Mouse (Mus musculus) C2C12 (cell line): ENCODE data around the gene Wdfy4. TPM values are rescaled to one million over a fixed set of nuclear protein-coding genes. Genes with fewer than 3 reads are reported as not detected.

Source experiments
- H3K27me3 ChIP-seq: one replicate; pipeline ENCODE4 v1.6.1; 2011; ENCODE audit not compliant: control insufficient read depth, insufficient read depth, insufficient read length
- H3K36me3 ChIP-seq: one replicate; pipeline ENCODE4 v1.6.1; 2011; ENCODE audit not compliant: control insufficient read depth, insufficient read depth
- H3K4me3 ChIP-seq: one replicate; pipeline ENCODE4 v1.5.1; 2011; ENCODE audit warnings: mild to moderate bottlenecking, control low read depth; ENCODE audit not compliant: poor library complexity, insufficient read depth, severe bottlenecking
- H3K79me2 ChIP-seq: one replicate; pipeline ENCODE4 v1.6.1; 2011; ENCODE audit not compliant: control insufficient read depth, insufficient read depth
- H3K79me3 ChIP-seq: one replicate; pipeline ENCODE4 v1.6.1; 2011; ENCODE audit warnings: low read depth, control low read depth
- H3ac ChIP-seq: one replicate; pipeline ENCODE3; 2011; ENCODE audit warnings: low read depth; ENCODE audit not compliant: control insufficient read depth, insufficient read length
- CEBPB ChIP-seq: IDR thresholded peaks from one replicate; pipeline ENCODE4 v1.6.1; 2011; ENCODE audit warnings: low read depth, mild to moderate bottlenecking, control low read depth, moderate library complexity
- CTCF ChIP-seq: IDR thresholded peaks from one replicate; pipeline ENCODE4 v1.5.1; 2011; ENCODE audit not compliant: control insufficient read depth, insufficient read depth, insufficient read length
- FOSL1 ChIP-seq: IDR thresholded peaks from one replicate; pipeline ENCODE4 v1.8.0; 2011; ENCODE audit warnings: mild to moderate bottlenecking, low read length; ENCODE audit not compliant: poor library complexity, insufficient read depth, severe bottlenecking
- MAX ChIP-seq: IDR thresholded peaks from one replicate; pipeline ENCODE4 v1.6.1; 2011; ENCODE audit warnings: mild to moderate bottlenecking, control low read depth
- MYOD1 ChIP-seq: IDR thresholded peaks from one replicate; pipeline ENCODE4 v1.6.1; 2011; ENCODE audit warnings: low read depth; ENCODE audit not compliant: control insufficient read depth, insufficient read length
- MYOG ChIP-seq: IDR thresholded peaks from one replicate; pipeline ENCODE4 v1.6.1; 2011; ENCODE audit not compliant: control insufficient read depth, insufficient read length; ENCODE audit errors: extremely low read depth
- USF1 ChIP-seq: IDR thresholded peaks from one replicate; pipeline ENCODE4 v1.6.1; 2011; ENCODE audit warnings: low read depth, mild to moderate bottlenecking, control low read depth, moderate library complexity
- long read RNA-seq, 2 experiments: library from polyadenylated mRNA; unstranded; transcript quantifications; one replicate each; pipeline ENCODE4 v2.0.0; 2019 to 2020
- polyA plus RNA-seq: library from polyadenylated mRNA; unstranded; fragments of >200 nt; fragmentation: generic; extraction: Trizol; gene quantifications from one replicate; pipeline ENCODE4 v1.2.1, GENCODE M21; 2012; ENCODE audit warnings: missing spikeins

Gene Wdfy4
- polyA plus RNA-seq, result 0.01 TPM
- long read RNA-seq, experiment 1, result 0 reads
- long read RNA-seq, experiment 2, result 0 reads

DNA sequence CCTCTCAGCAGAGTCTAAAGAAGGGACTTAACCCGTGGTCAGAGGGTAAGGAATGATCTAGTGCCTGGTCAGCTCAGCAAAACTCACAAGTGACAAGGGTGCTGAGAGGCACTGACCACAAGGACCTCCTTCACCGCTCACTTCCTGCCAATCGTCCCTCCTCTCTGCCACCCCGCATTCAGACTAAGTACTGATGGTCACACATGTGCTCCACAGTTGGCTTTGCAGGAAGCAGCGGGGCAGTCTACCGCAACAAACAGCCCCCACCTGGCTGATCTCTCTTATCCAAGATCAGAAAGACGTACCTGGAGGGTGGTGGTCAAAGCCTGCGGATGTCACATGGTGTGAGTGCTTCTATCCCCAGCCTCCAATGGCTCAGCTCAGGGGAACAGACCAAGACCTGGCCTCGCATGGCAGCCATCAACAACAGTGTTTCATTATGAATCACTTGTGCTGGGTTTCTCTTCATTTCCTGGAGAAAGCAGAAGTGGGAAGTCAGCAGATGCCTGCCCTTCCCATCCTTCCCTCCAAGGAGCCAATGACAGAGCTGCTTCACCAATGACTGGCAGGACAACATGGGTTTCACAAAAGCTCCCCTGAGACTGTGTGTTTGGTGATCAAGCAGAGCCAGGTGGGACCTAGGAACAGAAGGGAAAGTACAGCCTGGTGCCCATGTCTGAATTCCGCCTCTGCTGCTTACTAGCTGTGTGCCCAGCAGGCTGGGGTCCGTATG, at the start of gene Wdfy4:
Gene Wdfy4, minus strand, starts transcription at position 441 of the 733 bp plus-strand sequence.
- H3K36me3 ChIP-seq, result no peaks in the 10 kb centered on the region
- no peak within 1 kb of the TSS for H3K4me3 ChIP-seq
- H3K79me3 ChIP-seq, result no peaks in the 10 kb centered on the region
- peaks cover 36% of the 10 kb centered on the region for H3K27me3 ChIP-seq
- no peaks in the 10 kb centered on the region for H3K79me2 ChIP-seq
- TF ChIP-seq MYOG (no peak), MAX (no peak), USF1 (no peak), MYOD1 (no peak), CTCF (no peak), CEBPB (no peak), FOSL1 (no peak)
- H3ac ChIP-seq, result no peak within 1 kb of the TSS

DNA sequence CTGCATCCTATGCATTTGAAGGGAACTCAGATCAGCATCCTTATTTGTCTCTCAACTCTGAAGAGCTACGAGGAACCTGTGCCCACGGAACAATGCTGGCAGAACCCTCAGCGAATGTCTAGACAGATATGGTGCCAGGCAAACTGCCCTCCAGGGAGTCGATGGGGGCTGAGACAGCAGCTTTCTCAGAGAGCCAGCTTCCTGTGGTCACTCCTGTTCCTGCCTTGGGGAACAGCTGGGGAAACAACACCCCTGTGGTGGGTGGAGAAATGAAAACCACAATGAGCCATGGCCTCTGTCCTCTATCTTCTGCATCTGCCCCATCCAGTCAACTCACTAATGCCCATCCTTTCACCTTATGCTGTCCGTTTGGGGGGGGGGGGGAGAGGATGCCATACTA, 46.7 kb upstream of the Wdfy4 start:
- Histone ChIP-seq H3K79me2 (peaks cover 9% of the 10 kb centered on the region), H3K4me3 (no peak overlapping the region), H3K27me3 (no peaks in the 10 kb centered on the region), H3K79me3 (no peaks in the 10 kb centered on the region), H3K36me3 (no peaks in the 10 kb centered on the region), H3ac (no peak overlapping the region)
- TF ChIP-seq MAX (peak; percentile 51), FOSL1 (no peak), CTCF (no peak), MYOD1 (peak; percentile 100), CEBPB (peak; percentile 19), USF1 (no peak), MYOG (no peak)

GRCm38 (mm10) chr14:33231311-33231710, 46.0 kb upstream of the Wdfy4 start:
- Histone ChIP-seq H3K79me2 (peaks cover 9% of the 10 kb centered on the region), H3K27me3 (no peaks in the 10 kb centered on the region), H3K36me3 (no peaks in the 10 kb centered on the region), H3K4me3 (no peak overlapping the region), H3ac (peak overlapping the region; percentile 53), H3K79me3 (no peaks in the 10 kb centered on the region)
- TF ChIP-seq CEBPB (no peak), MAX (no peak), USF1 (no peak), MYOD1 (no peak), MYOG (no peak), FOSL1 (no peak), CTCF (no peak)

DNA sequence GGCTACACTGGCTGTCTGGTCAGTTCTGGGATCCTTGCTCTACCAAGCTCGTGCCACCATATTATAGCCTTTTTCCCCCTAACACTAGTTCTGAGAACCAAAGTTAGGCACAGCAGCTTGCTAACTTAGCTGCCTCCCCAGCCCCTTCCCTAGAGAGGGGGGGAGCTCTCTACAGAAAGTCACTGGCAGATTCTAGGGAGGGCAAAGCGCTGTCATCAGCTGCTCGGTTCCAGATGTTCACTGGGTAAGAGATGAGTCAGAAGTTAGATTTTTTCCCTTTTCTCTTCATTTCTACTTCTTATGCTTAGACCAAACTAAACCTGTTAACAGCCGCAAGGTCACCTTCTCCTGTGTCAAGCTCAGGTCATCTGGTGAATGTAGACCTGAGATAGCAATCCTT, 45.4 kb upstream of the Wdfy4 start:
- H3K79me3 ChIP-seq, result no peaks in the 10 kb centered on the region
- H3K79me2 ChIP-seq, result peaks cover 9% of the 10 kb centered on the region
- no peaks in the 10 kb centered on the region for H3K36me3 ChIP-seq
- no peak overlapping the region for H3K4me3 ChIP-seq
- no peaks in the 10 kb centered on the region for H3K27me3 ChIP-seq
- no peak for TF ChIP-seq MYOG
- no peak for TF ChIP-seq USF1
- TF ChIP-seq CEBPB, result no peak
- TF ChIP-seq MYOD1, result no peak
- TF ChIP-seq MAX, result no peak
- no peak for TF ChIP-seq CTCF
- TF ChIP-seq FOSL1, result no peak
- peak overlapping the region; percentile 5 for H3ac ChIP-seq

DNA sequence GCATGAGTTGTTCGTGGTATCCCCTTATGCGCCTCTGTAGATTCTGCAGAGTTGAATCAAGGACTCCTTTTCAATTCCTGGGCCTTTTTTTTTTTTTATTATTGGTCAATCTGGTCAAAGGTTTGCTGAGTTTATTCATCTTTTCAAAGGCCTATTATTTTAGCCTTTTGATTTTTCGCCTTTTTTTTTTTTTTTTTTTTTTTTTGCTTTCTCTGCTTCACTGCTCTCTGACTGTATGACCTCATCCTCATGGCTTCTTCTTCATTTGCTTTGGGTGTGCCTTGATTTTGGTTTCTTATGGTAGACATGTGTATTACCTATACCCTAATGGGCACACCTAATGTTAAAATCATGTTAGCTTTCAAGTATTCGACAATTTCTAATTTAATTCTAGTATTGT, 39.9 kb upstream of the Wdfy4 start:
- H3ac ChIP-seq, result no peak overlapping the region
- TF ChIP-seq MYOD1 (no peak), USF1 (no peak), MAX (no peak), MYOG (no peak), CEBPB (no peak), CTCF (no peak), FOSL1 (no peak)
- no peaks in the 10 kb centered on the region for H3K79me3 ChIP-seq
- H3K79me2 ChIP-seq, result peaks cover 2% of the 10 kb centered on the region
- no peak overlapping the region for H3K4me3 ChIP-seq
- H3K27me3 ChIP-seq, result no peaks in the 10 kb centered on the region
- H3K36me3 ChIP-seq, result no peaks in the 10 kb centered on the region

GRCm38 (mm10) chr14:33216343-33217208, 31.3 kb upstream of the Wdfy4 start:
- Histone ChIP-seq H3K79me3 (no peaks in the 10 kb centered on the region), H3K79me2 (no peaks in the 10 kb centered on the region), H3ac (no peak overlapping the region), H3K36me3 (no peaks in the 10 kb centered on the region), H3K27me3 (no peaks in the 10 kb centered on the region), H3K4me3 (no peak overlapping the region)
- TF ChIP-seq CEBPB (no peak), FOSL1 (no peak), MAX (no peak)
